Mouse (Mus musculus) stomach, embryonic 16.5 days (tissue): Measurements from ENCODE around the gene Lrrc46. TPM values are rescaled to one million over a fixed set of nuclear protein-coding genes. Genes with fewer than 3 reads are reported as not detected.
A peak's percentile ranks its signal among the peaks of the same experiment; 100 is the strongest.

Source experiments
- ATAC-seq: fragments of 200-750 bp; cut with Nextera tagmentation; 2 replicates; pipeline ENCODE4 v1.8.0; 2017; ENCODE audit warnings: moderate number of reproducible peaks, moderate TSS enrichment; ENCODE audit not compliant: insufficient read depth, low FRiP score
- H3K27ac ChIP-seq: fragments of 300-500 bp; sonication (generic); 2 replicates; pipeline ENCODE4 v1.5.1; 2014; ENCODE audit warnings: low read length
- H3K27me3 ChIP-seq: fragments of 300-500 bp; sonication (generic); 2 replicates; pipeline ENCODE4 v1.6.1; 2014; ENCODE audit warnings: low read length, control low read depth, mixed read lengths; ENCODE audit not compliant: control insufficient read depth, insufficient read depth
- H3K36me3 ChIP-seq: fragments of 300-500 bp; sonication (generic); 2 replicates; pipeline ENCODE4 v1.6.1; 2014; ENCODE audit warnings: low read length; ENCODE audit not compliant: control insufficient read depth, insufficient read depth
- H3K4me1 ChIP-seq: fragments of 300-500 bp; sonication (generic); 2 replicates; pipeline ENCODE4 v1.6.1; 2014; ENCODE audit warnings: low read length, control low read depth, mixed read lengths; ENCODE audit not compliant: control insufficient read depth, insufficient read depth
- H3K4me2 ChIP-seq: fragments of 300-500 bp; sonication (generic); 2 replicates; pipeline ENCODE4 v1.6.1; 2014; ENCODE audit warnings: low read depth, low read length, mixed read lengths
- H3K4me3 ChIP-seq: fragments of 300-500 bp; sonication (generic); replicated peaks from 2 replicates; pipeline ENCODE4 v1.5.1; 2014; ENCODE audit warnings: mild to moderate bottlenecking, low read length
- H3K9ac ChIP-seq: fragments of 300-500 bp; sonication (generic); 2 replicates; pipeline ENCODE4 v1.6.1; 2014; ENCODE audit warnings: low read length
- H3K9me3 ChIP-seq: fragments of 300-500 bp; sonication (generic); replicated peaks from 2 replicates; pipeline ENCODE4 v1.6.1; 2016; ENCODE audit warnings: low read length, control low read depth; ENCODE audit not compliant: control insufficient read depth
- WGBS: fragments of 180-500 bp; shearing (Covaris S2); extraction: QIAGEN DNeasy Blood & Tissue Kit; methylation state at CpG from one replicate; pipeline ENCODE4 v1.1.7; 2014; 5-methylcytosine and 5-hydroxymethylcytosine counted together
- polyA plus RNA-seq: library from polyadenylated mRNA; unstranded; fragments of >200 nt; fragmentation: Nextera tagmentation; extraction: Ambion mirVana; gene quantifications from 2 replicates; pipeline ENCODE4 v1.2.1, GENCODE M21; 2015

Gene Lrrc46
- polyA plus RNA-seq, 1 experiment from 2014 or later = 0.62 TPM

- Histone ChIP-seq H3K9ac (no peak overlapping the region), H3K4me2 (no peak overlapping the region), H3K27me3 (no peaks in the 10 kb centered on the region), H3K27ac (no peak overlapping the region), H3K36me3 (no peaks in the 10 kb centered on the region), H3K4me1 (no peaks in the 10 kb centered on the region), H3K4me3 (no peak overlapping the region), H3K9me3 (no peaks in the 10 kb centered on the region)
- 25% methylated on average over 3 of the region's 3 CpGs for WGBS
- no peak for ATAC-seq
Measured at GRCm38 (mm10) chr11:97072533-97072932, 31.3 kb upstream of the Lrrc46 start.

- Histone ChIP-seq H3K9ac (no peak overlapping the region), H3K4me2 (no peak overlapping the region), H3K36me3 (no peaks in the 10 kb centered on the region; the same call in 1 of the 2 replicates), H3K4me3 (no peak overlapping the region), H3K4me1 (no peaks in the 10 kb centered on the region), H3K27ac (no peak overlapping the region), H3K9me3 (no peaks in the 10 kb centered on the region), H3K27me3 (no peaks in the 10 kb centered on the region)
- 59% methylated on average over 1 of the region's 1 CpGs for WGBS
- no peak for ATAC-seq
Measured at GRCm38 (mm10) chr11:97071129-97071528, 29.9 kb upstream of the Lrrc46 start.

GRCm38 (mm10) chr11:97069770-97070169, 28.6 kb upstream of the Lrrc46 start:
- no peak for ATAC-seq
- no peaks in the 10 kb centered on the region for H3K27me3 ChIP-seq
- H3K4me3 ChIP-seq = no peak overlapping the region
- no peak overlapping the region for H3K27ac ChIP-seq
- WGBS = 68% methylated on average over 2 of the region's 2 CpGs
- no peak overlapping the region for H3K9ac ChIP-seq
- no peaks in the 10 kb centered on the region for H3K4me1 ChIP-seq
- H3K36me3 ChIP-seq = no peaks in the 10 kb centered on the region; the same call in 1 of the 2 replicates
- H3K4me2 ChIP-seq = no peak overlapping the region
- no peaks in the 10 kb centered on the region for H3K9me3 ChIP-seq

- Histone ChIP-seq H3K27me3 (no peaks in the 10 kb centered on the region), H3K4me1 (no peaks in the 10 kb centered on the region), H3K4me2 (no peak overlapping the region), H3K27ac (no peak overlapping the region), H3K4me3 (no peak overlapping the region), H3K9me3 (no peaks in the 10 kb centered on the region), H3K9ac (no peak overlapping the region), H3K36me3 (no peaks in the 10 kb centered on the region; the same call in 1 of the 2 replicates)
- WGBS = 77% methylated on average over 1 of the region's 1 CpGs
- ATAC-seq = no peak
Measured at GRCm38 (mm10) chr11:97069333-97069732, 28.1 kb upstream of the Lrrc46 start.

DNA sequence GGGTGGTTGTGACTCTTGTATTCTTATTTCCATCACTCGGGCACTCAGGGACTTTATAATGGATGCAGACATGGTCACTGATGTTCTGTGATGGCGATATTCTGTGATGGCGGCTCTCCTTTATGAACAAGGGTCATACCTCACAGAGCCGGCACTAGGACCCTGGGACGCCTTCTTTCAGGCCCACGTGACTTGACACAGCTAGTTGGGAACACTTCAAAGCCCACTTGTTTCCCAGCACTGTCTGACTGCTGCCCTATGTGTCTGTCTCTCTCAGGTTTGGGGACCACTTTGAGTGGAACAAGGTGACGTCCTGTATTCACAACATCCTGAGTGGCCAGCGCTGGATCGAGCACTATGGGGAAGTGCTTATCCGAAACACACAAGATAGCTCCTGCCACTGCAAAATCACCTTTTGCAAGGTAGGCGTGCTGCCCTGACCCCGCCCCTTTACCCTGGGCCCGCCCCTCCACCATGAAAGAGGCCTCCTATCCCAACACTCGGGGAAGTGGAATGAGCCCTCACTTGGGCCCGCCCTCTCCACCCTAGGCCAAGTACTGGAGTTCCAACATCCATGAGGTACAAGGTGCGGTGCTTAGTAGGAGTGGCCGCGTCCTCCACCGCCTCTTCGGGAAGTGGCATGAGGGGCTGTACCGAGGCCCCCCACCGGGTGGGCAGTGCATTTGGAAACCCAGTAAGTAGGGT, 25.6 kb upstream of the Lrrc46 start:
- no peaks in the 10 kb centered on the region for H3K4me1 ChIP-seq
- H3K36me3 ChIP-seq = no peaks in the 10 kb centered on the region; the same call in 1 of the 2 replicates
- WGBS = 54% methylated on average over 22 of the region's 22 CpGs
- H3K27me3 ChIP-seq = no peaks in the 10 kb centered on the region
- no peak overlapping the region for H3K9ac ChIP-seq
- H3K4me3 ChIP-seq = no peak overlapping the region
- no peak for ATAC-seq
- no peaks in the 10 kb centered on the region for H3K9me3 ChIP-seq
- H3K27ac ChIP-seq = no peak overlapping the region
- no peak overlapping the region for H3K4me2 ChIP-seq

- WGBS = 80% methylated on average over 12 of the region's 12 CpGs
- ATAC-seq = no peak
Measured at GRCm38 (mm10) chr11:97065538-97066295, 24.5 kb upstream of the Lrrc46 start.

GRCm38 (mm10) chr11:97063921-97064295, 22.7 kb upstream of the Lrrc46 start:
- no peaks in the 10 kb centered on the region for H3K4me1 ChIP-seq
- H3K9me3 ChIP-seq = no peaks in the 10 kb centered on the region
- H3K27me3 ChIP-seq = no peaks in the 10 kb centered on the region
- 82% methylated on average over 3 of the region's 3 CpGs for WGBS
- H3K9ac ChIP-seq = no peak overlapping the region
- peaks cover 5% of the 10 kb centered on the region; the same call in 1 of the 2 replicates for H3K36me3 ChIP-seq
- H3K4me3 ChIP-seq = no peak overlapping the region
- no peak for ATAC-seq
- H3K4me2 ChIP-seq = no peak overlapping the region
- 0 out of 2 replicates have a peak overlapping the region, but pooled peaks have one; percentile 27 for H3K27ac ChIP-seq

More at GRCm38 (mm10) chr11:97065538-97066295, 24.5 kb upstream of the Lrrc46 start:
- Histone ChIP-seq H3K36me3 (peaks cover 5% of the 10 kb centered on the region; the same call in 1 of the 2 replicates), H3K9ac (no peak overlapping the region), H3K27ac (no peak overlapping the region), H3K4me2 (no peak overlapping the region), H3K4me1 (no peaks in the 10 kb centered on the region), H3K9me3 (no peaks in the 10 kb centered on the region), H3K27me3 (no peaks in the 10 kb centered on the region), H3K4me3 (no peak overlapping the region)

GRCm38 (mm10) chr11:97063274-97063920, 22.2 kb upstream of the Lrrc46 start:
- H3K27ac ChIP-seq = 0 out of 2 replicates have a peak overlapping the region, but pooled peaks have one; percentile 27
- no peaks in the 10 kb centered on the region for H3K4me1 ChIP-seq
- no peak overlapping the region for H3K4me3 ChIP-seq
- peaks cover 5% of the 10 kb centered on the region; the same call in 1 of the 2 replicates for H3K36me3 ChIP-seq
- ATAC-seq = no peak
- H3K9me3 ChIP-seq = no peaks in the 10 kb centered on the region
- H3K27me3 ChIP-seq = no peaks in the 10 kb centered on the region
- H3K4me2 ChIP-seq = no peak overlapping the region
- no peak overlapping the region for H3K9ac ChIP-seq
- WGBS = 50% methylated on average over 9 of the region's 9 CpGs
